Mouse (Mus musculus) megakaryocyte-erythroid progenitor cell, adult 5-6 weeks (primary cell): Measurements from ENCODE around the gene BC030499. TPM values are rescaled to one million over a fixed set of nuclear protein-coding genes. Genes with fewer than 3 reads are reported as not detected.
"Not testable (repeated sequence)": the region's sequence is repeated elsewhere in the genome, so short reads cannot be mapped to it uniquely, and the experiment has no call there.

Experiments
- ATAC-seq: replicated peaks from 2 replicates; pipeline ENCODE4 v1.8.0; 2016; ENCODE audit warnings: mild to moderate bottlenecking, inconsistent platforms; ENCODE audit not compliant: severe bottlenecking, poor library complexity, low FRiP score, low TSS enrichment
- total RNA-seq, 2 experiments: library from RNA; stranded (forward) in 1 of 2; stranded (reverse) in 1 of 2; fragments of 200-1000, 215-1000 nt in 1 of 2; fragments of >200 nt in 1 of 2; fragmentation: Nextera tagmentation in 1 of 2; gene quantifications; 2 replicates each; pipeline ENCODE4 v1.2.3; 2014 to 2017

Gene BC030499
- total RNA-seq (2014; fragmentation: Nextera tagmentation) (0.55 and 1.3 TPM in 2 replicates), total RNA-seq (2017) (0.50 and 0.89 TPM in 2 replicates)

DNA sequence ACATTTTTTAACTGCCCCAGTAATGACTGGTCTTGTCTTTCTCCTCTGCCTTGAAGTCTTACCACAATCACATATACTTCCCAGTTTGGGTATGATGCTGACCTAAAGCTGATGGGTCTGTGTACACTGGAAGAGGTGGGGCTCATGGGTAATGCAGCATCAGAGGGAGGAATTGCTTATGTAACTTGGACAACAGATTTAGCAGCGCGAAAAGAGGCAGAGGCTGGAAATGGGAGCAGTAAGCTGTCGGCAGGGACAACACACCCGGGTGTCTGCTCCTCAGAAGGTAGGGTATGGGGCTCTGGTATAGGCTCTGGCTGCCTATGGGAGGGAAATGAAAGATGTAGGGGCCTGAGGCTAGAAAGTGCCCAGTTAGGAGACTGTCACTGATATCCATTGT lies at the start of gene BC030499:
BC030499 (plus strand) TSS at position 188 of the 400 bp plus-strand sequence.
- no peak for ATAC-seq

DNA sequence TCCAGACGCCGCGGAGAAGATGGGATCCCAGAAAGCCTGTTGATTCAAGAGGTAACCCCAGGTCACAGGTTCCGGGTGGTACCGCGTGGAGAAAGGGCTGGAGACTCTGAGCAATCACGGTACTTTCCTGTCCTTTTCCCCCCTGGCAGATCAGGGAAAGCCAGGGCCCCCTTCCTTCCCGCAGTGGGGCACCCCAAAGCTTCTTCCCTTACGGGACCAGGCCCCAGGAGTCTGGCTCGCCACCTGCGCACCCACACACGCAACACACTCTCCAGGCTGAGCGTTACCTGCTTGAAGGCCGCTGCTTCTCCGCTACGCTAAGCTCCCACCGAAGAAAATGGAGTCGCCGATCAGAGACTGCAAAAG lies 45.4 kb upstream of the BC030499 start:
- no peak; the same call in 1 of the 2 replicates for ATAC-seq

DNA sequence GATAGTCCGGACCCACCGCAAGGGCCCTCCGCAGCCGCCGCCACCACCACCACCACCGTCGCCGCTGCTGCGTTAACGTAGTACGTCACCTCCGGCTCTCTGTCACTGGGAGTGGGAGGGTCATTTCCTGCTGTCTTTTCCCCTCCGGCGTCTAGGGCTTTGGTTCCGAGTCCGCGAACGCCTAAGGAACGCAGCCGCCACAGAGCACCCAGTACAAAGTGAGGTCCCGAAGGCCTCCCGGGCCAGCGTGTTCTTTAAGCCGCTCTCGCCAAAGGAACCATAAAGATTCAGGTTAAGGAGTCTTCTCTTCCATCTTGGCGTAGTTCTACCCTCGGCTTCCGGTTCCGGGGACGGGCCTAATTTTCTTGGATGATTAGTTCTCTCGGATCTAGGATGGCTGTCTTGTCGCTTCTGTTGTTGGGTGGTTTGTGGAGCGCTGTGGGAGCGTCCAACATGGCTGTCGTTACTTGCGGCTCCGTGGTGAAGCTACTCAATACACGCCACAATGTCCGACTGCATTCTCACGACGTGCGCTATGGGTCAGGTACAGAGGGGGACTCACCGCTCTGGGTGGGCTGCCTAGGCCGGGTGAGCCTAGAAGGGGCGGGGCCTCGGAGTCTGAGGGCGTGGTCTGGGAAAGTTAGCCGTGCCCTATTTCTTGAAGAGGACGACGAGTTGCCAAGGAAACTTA lies 44.9 kb upstream of the BC030499 start, which contains the start of the genes Sdf2 and Supt6:
Sdf2 (plus strand) TSS at position 120 of the 691 bp plus-strand sequence.
Supt6 (minus strand) TSS at position 361 of the 691 bp plus-strand sequence.
- peak; percentile 93 for ATAC-seq

DNA sequence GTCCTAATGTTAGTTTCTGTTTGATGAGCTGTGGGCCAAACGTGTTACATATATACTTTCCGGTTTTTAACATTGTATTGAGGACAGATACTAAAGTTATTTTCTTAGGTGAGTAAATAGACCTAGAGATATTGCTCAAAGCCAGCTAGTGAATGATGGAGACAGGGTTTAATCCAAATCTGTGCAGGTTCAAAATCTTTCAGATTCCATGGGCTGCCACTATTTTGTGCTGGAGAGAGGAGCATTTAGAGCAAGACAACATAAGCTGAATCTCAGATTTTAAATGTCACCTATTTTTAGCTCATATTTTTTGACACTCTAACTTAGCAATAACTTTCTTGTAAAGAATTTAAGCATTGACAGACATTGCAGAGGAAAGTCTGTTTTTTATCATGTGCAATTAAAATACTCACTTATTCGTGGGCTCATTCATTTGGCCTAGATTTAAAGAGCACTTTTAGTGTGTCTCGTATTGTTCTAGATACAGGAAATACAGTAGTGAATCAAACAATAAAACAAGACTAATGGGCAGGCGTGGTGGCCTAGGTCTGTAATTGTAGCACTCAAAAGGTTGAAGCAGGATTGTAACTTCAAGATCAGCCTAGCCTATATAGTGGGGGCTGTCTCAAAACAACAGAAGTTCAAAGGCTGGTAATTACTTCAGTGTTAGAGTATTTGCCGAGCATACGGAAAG lies 44.2 kb upstream of the BC030499 start:
- ATAC-seq, result no peak

DNA sequence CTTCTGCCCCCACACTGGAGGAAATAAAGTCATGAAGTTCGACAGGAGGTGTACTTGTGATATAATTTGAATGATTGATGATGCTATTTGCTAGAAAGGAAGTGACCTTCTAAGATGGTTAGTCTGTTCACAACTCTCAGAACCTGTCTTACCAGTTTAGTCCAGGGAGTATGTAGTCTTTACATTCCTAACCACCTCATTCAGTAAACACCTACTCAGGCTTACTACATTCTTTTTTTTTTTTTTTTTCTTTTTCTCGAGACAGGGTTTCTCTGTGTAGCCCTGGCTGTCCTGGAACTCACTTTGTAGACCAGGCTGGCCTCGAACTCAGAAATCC lies 43.7 kb upstream of the BC030499 start:
- no peak for ATAC-seq

DNA sequence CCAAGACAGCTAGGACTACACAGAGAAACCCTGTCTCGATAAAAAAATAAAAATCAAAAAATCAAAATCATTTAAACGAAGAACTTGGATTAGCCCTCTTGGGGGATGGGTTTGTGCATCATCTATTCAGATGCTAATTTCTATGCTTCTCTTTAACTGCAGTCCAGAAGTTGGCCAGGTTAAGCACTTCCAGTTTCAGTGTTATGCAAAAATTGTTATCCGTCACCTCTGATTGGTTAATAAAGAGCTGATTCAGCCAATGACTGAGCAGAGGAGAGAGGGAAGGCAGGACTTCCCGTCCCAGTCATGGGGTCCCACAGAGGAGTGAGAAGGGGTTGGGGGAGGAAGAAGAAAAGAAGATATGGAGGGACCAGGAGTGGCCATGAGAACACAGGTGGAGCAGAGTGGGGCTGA lies 42.9 kb upstream of the BC030499 start:
- no peak for ATAC-seq

DNA sequence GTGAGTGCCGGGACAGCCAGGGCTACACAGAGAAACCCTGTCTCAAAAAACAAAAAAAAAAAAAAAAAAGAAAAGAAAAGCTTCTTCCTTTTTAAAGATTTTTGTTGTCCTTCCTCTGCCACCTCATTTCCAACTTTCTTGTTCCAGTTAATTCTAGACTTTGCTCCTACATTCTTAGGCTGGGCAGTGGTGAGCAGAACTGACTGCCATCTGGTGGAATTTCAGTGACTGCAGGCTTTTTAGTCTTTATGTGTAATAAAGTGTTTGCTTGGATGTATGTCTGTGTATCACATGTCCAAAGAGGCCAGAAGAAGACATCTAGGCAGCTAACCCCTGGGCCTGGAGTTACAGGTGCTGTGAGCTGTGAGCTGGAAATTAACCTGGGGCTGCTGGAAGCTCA lies 34.0 kb upstream of the BC030499 start:
- no peak for ATAC-seq

DNA sequence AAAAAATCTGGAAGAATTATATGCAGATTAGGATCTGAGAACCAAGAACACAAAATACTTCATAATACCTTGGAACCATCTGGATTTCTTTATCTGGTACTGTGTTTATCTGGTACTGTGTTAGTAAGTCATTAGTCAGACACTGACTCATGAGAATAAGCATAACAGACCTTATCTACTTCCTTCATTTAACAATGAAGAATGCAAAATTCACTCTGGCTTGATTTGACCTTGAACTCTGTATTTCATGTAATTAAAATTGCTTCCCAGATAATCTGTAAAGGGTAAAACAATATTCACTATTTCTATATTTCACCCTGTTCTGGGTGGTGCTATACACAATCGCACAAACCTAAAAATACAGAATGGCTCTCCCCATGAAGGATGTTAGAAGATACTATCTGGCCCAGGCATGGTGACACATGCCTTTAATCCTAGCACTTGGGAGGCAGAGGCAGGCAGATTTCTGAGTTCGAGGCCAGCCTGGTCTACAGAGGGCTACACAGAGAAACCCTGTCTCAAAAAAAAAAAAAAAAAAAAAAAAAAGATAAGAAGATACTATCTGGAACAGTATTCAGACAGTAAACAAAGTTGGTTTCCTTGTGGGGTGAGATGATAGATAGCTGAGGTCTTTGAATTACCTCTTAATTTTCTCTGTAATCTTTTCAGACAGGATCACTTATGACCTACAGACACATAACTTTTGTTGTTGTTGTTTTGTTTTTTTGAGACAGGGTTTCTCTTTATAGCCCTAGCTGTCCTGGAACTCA lies 30.0 kb upstream of the BC030499 start:
- no peak for ATAC-seq

DNA sequence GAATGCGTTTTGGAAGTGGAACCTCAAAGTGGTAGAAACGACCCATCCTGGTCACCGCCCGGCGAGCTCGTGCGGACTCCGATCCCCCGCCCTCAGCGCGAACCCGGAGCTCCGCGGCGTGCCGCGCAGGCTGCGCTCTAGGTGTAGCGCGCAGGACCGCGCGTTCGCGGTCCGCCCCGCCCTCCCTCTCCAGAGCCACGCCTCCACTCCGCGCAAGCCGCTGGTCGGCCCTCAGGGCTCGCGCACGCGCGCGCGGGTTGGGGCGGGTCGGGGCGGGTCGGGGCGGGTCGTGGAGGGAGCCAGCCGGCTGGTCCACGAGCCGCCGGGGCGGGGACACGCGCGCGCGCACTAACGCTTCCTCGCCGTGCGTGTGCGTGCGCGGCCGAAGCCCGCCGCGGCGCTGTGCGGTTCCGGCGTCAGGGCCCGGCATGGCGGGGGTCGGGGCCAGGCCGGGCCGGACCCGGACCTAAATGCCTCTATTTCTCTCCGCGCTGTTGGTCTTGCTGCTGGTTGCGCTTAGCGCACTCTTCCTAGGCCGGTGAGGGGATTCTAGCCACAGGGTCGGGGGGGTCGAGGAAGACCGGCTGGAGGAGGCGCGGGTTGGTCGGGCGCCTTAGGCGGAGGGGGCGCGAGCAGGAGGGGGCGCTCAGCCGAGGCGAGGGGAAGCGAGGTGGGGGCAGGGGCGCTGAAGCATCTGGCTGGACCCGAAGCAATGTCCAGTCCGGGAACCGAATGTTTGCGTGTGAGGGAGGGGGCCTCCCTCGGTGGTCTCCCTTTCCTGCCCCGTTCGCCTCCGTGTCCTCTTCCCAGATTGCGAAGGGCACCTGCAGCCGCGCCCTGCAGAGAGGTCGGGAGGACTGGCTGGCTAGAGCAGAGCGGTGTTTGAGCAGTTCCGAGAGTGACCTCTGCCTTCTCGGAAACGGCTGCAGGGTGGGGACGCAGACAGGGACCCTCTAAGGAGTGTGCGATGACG lies 29.0 kb upstream of the BC030499 start, which contains the start of gene 2610507B11Rik:
2610507B11Rik (plus strand) TSS at position 373 of the 973 bp plus-strand sequence.
- peak; percentile 80 for ATAC-seq

DNA sequence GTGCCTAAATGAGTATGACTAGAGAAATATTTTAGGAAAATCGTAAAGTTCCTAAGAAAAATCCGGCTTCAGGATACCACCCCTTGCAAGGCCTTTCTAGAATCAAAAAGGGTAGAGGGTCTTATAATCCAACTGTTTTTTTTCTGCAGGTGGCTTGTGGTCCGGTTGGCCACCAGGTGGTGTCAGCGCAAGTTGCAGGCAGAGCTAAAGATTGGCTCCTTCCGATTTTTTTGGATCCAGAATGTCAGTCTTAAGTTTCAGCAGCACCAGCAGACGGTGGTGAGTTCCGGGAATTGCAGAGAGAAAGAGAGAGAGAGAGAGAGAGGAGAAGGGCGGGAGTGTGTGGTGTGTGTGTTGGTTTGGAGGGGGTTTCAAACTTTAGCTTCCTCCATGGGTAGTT lies 28.1 kb upstream of the BC030499 start:
- peak; percentile 39 for ATAC-seq

DNA sequence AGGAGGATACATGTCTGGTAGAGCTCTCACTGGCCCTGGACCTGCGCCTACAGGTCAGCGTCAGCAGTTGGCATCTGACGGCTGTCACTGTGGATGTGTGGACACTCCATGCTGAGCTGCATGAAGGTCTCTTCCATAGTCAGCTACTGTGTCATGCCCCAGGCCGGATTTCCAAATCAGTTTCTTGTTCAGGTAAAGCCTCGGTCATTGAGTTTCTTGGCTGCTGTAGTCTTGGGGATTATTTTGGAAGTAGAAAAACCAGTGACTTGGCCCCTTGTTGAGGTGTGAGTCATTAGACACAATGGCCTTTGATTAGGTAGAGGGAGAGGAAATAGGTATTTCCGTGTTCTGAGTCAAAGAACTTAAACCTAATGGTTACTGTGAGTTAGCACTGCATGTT lies 25.1 kb upstream of the BC030499 start:
- ATAC-seq, result no peak

DNA sequence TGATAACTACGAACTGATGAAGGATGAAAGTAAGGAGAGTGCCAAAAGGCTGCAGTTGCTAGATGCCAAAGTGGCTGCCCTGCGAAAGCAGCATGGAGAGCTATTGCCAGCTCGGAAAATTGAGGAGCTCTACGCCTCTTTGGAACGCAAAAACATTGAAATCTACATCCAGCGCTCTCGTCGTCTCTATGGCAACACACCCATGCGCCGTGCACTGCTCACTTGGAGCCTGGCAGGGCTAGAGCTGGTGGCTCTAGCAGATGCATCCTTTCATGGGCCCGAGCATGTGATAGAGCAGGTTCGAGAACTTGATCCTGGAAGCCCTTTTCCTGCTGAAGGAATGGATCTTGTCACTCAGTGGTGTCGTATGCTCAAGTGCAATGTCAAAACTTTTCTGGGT lies 18.7 kb upstream of the BC030499 start:
- no peak for ATAC-seq

DNA sequence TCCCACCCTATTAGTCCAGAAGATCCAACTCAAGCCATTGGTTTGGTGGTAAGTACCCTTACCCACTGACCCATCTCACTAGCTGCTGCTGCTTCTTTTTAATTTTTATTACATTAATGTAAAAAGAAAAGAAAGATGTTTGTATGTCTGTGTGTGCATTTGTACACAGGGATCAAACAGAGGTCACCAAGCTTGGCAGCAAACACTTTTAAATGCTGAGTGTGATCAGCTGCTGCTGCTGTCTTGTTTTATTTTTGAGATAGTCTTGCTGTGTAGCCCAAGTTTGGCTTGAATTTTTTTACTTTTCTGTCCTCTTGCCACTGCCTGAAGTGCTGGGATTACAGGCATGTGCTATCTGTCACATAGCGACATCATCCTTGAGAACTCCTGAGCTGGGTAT lies 15.0 kb upstream of the BC030499 start:
- no peak for ATAC-seq

DNA sequence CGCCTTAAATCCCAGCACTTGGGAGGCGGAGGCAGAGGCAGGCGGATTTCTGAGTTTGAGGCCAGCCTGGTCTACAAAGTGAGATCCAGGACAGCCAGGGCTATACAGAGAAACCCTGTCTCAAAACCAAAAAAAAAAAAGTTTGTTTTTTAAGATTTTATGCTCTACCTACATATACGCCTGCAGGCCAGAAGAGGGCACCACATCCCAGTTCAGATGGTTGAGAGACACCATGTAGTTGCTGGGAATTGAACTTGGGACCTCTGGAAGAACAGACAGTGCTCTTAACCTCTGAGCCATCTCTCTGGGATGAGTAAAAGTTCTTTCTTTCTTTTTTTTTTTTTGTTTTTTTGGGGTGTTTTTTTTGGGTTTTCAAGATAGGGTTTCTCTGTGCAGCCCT lies 14.5 kb upstream of the BC030499 start:
- ATAC-seq, result not testable (repeated sequence)

DNA sequence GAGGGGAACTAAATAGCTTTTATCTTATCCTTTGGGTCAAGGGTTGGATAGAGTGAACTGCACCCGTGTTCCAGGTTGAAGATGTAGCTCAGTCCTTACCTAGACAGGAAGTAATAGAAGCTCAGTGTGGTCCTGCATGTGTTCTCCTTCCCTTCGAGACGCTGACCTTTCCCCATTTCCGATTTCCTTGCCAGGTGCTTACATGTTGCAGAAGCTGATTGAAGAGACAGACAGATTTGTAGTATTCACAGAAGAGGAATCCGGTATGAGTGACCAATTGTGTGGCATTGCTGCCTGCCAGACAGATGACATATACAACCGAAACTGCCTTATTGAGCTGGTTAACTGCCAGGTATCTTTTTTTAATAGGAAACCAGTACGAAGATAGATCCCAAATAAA lies 11.8 kb upstream of the BC030499 start:
- no peak for ATAC-seq

DNA sequence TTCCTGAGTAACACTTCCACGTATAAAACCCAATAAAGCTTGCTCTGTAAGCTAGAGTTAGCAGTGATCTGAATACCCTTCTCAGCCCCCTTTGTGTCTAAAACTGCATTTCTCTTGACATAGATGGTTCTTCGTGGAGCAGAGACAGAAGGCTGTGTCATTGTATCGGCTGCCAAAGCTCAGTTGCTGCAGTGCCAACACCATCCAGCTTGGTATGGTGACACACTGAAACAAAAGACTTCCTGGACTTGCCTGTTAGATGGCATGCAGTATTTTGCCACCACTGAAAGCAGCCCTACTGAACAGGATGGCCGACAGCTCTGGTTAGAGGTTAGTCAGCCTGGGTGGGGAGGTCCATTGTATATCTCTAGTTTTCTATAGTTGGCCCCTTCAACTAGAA lies 11.1 kb upstream of the BC030499 start:
- ATAC-seq, result no peak

DNA sequence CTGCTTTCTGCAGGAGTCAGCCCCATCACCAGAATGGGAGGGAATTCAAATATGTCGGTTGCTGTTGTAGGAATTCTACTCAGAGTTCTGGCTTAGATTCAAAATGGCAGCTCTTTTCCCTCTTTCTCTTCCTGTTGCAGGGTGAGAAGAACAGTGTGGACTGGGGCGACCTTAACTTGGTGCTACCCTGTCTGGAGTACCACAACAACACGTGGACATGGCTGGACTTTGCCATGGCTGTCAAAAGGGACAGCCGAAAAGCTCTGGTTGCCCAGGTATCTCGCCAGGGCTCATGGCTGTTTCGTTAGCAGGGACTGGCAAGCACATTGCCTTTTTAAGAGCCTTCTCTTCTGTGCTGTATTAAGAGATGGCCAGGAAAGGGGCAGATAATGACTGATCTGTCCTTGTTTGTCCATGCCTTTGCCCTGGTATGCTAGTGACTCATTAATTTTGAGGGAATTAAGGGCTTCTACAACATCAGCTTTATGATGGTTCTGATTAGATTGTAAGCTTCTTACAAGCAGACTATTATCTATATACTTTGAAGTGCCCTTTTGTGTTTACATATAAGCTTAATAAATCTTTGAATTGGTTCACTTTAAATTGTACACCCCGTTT lies 1.4 kb upstream of the BC030499 start:
- no peak for ATAC-seq

DNA sequence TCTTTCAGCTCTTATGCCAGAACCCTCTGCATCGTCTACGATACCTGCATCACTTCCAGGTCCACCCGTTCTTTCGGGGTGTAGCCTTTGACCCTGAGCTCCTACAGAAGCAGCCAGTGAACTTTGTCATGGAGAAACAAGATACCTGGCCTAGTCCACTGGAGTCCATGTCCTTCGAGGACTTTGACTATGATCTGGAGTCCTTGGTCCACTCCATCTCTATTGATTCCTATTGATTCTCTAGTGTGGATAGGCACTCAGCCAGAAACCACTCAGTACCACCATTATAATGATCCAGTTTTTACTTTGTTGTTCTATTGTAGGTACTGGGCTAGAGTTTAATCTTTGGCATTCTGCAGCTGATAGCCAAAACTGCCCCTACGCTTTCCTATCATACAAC lies 3.9 kb downstream of the BC030499 start:
- ATAC-seq, result no peak

DNA sequence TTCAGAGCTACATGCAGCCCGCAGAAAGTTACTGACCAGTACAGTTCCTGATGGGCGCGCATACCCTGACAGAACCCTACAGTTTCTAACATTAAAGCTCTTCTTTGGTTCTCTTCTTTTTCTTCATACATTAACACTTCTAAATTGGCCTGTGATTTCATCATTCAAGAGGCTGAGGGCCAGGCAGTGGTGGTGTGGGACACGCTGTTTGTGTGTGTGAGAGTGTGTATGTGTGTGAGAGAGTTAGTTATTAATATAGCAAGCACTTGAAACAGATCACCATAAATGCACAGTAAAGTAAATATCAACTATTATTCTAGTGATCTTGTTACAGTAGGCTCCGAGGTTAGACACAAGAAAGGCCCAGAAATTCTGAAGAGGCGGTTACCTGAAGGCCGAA lies 10.3 kb downstream of the BC030499 start:
- ATAC-seq, result no peak
